Mouse (Mus musculus): ENCODE measurements around the gene Sav1.
A peak's percentile ranks its signal among the peaks of the same experiment; 100 is the strongest.

GRCm38 (mm10) chr12:69982874-69983273 lies 3.9 kb downstream of the Sav1 start:
- TF ChIP-seq CTCF (IDR thresholded peaks at IDR 0.05) (peak; percentile 42), POLR2A (IDR thresholded peaks at IDR 0.05; ENCODE audit: insufficient read depth, low read depth, low read length) (no peak), EP300 (IDR thresholded peaks at IDR 0.05; ENCODE audit: insufficient read depth, low read depth, low read length) (no peak)

All from heart, adult 2 months (tissue).